Comparison of ENCODE assay signal across 8 mouse cellular contexts in genomic region chr6:15721716-15722031, GRCm38 (mm10). TPM values are rescaled to one million over a fixed set of nuclear protein-coding genes. Genes with fewer than 3 reads are reported as not detected.
DNase-seq lines count a peak whose midpoint lies in the region; ATAC-seq lines count a peak whose summit lies in the region.

No protein-coding gene starts in this region.

- H3K9ac ChIP-seq in heart, embryonic 16.5 days (ENCODE audit: low read length): peak overlapping the region; percentile 85
- no peak overlapping the region for H3K9ac ChIP-seq in hindbrain, embryonic 15.5 days
- H3K9ac ChIP-seq in midbrain, embryonic 13.5 days (replicated peaks): no peak overlapping the region

- H3K4me1 ChIP-seq in heart, embryonic 16.5 days (ENCODE audit: control insufficient read depth, insufficient read depth, low read length): peaks cover 14% of the 10 kb centered on the region
- peaks cover 2% of the 10 kb centered on the region; the same call in 1 of the 2 replicates for H3K4me1 ChIP-seq in brown adipose tissue, adult 24 weeks (ENCODE audit: control insufficient read depth, insufficient read depth, insufficient read length, low read length)
- peaks cover 9% of the 10 kb centered on the region for H3K4me1 ChIP-seq in hindbrain, embryonic 15.5 days (replicated peaks)
- peaks cover 12% of the 10 kb centered on the region for H3K4me1 ChIP-seq in midbrain, embryonic 13.5 days (replicated peaks)

- no peaks in the 10 kb centered on the region for H3K9me3 ChIP-seq in heart, embryonic 16.5 days (replicated peaks; ENCODE audit: control insufficient read depth, low read length)
- H3K9me3 ChIP-seq in hindbrain, embryonic 15.5 days: no peaks in the 10 kb centered on the region
- H3K9me3 ChIP-seq in midbrain, embryonic 13.5 days: no peaks in the 10 kb centered on the region

- H3K4me2 ChIP-seq in heart, embryonic 16.5 days (ENCODE audit: low read depth, low read length): peak overlapping the region; percentile 74
- peak overlapping the region; percentile 99 for H3K4me2 ChIP-seq in hindbrain, embryonic 15.5 days
- peak overlapping the region; percentile 99 for H3K4me2 ChIP-seq in midbrain, embryonic 13.5 days (replicated peaks)

- no peaks in the 10 kb centered on the region for H3K27me3 ChIP-seq in heart, embryonic 16.5 days (ENCODE audit: control insufficient read depth, insufficient read depth, low read length)
- 0 out of 2 replicates have a peak, but pooled peaks cover 2% of the 10 kb centered on the region for H3K27me3 ChIP-seq in hindbrain, embryonic 15.5 days
- peaks cover 7% of the 10 kb centered on the region; the same call in 1 of the 2 replicates for H3K27me3 ChIP-seq in midbrain, embryonic 13.5 days

- WGBS in heart, embryonic 16.5 days: 22% methylated on average over 5 of the region's 5 CpGs
- 41% methylated on average over 5 of the region's 5 CpGs for WGBS in hindbrain, embryonic 15.5 days
- 42% methylated on average over 5 of the region's 5 CpGs for WGBS in midbrain, embryonic 13.5 days

- no peaks in the 10 kb centered on the region for H3K36me3 ChIP-seq in heart, embryonic 16.5 days (ENCODE audit: control insufficient read depth, insufficient read depth)
- no peaks in the 10 kb centered on the region for H3K36me3 ChIP-seq in hindbrain, embryonic 15.5 days
- H3K36me3 ChIP-seq in midbrain, embryonic 13.5 days: no peaks in the 10 kb centered on the region

- no peak for DNase-seq in heart, adult 9 months (ENCODE audit: low spot score in 2 of 2)
- DNase-seq in right cerebral cortex, postnatal 14 days: no peak
- no peak for DNase-seq in kidney, adult 11 months
- no peak for DNase-seq in layer of hippocampus, adult 9-10 months (ENCODE audit: low spot score)

- no peak for ATAC-seq in heart, embryonic 16.5 days (replicated peaks; ENCODE audit: extremely low read depth, insufficient read depth, low FRiP score)
- ATAC-seq in hindbrain, embryonic 15.5 days (ENCODE audit: low FRiP score, low read depth): no peak
- ATAC-seq in midbrain, embryonic 13.5 days: no peak

- H3K4me3 ChIP-seq in heart, embryonic 16.5 days (ENCODE audit: low read length): peak overlapping the region; percentile 68
- H3K4me3 ChIP-seq in brown adipose tissue, adult 24 weeks (ENCODE audit: insufficient read depth, low read depth, low read length): peak overlapping the region; percentile 79
- peak overlapping the region; percentile 72 for H3K4me3 ChIP-seq in hindbrain, embryonic 15.5 days
- peak overlapping the region; percentile 66 for H3K4me3 ChIP-seq in midbrain, embryonic 13.5 days (replicated peaks)

- H3K27ac ChIP-seq in heart, embryonic 16.5 days (ENCODE audit: low read length): peak overlapping the region; percentile 83
- peak overlapping the region; percentile 76 for H3K27ac ChIP-seq in brown adipose tissue, adult 24 weeks (replicated peaks; ENCODE audit: low read depth, low read length)
- H3K27ac ChIP-seq in hindbrain, embryonic 15.5 days (replicated peaks): no peak overlapping the region
- no peak overlapping the region for H3K27ac ChIP-seq in midbrain, embryonic 13.5 days

RNA-seq across cellular contexts. Expression of gene Mdfic, which starts 1.2 kb away (rescaled TPM):
- 3.9 and 4.0 TPM in 2 replicates for polyA plus RNA-seq in heart, embryonic 16.5 days (2015; fragmentation: Nextera tagmentation; extraction: Ambion mirVana)
- 29.4 and 29.9 TPM in 2 replicates for polyA plus RNA-seq in brown adipose tissue, adult 24 weeks (2012; ENCODE audit: insufficient read depth, insufficient read length, missing spikeins)
- 1.2 and 1.5 TPM in 2 replicates for polyA plus RNA-seq in hindbrain, embryonic 15.5 days (2015; fragmentation: Nextera tagmentation; extraction: Ambion mirVana)
- polyA plus RNA-seq in midbrain, embryonic 13.5 days (2015; fragmentation: Nextera tagmentation; extraction: Ambion mirVana): 0.81 and 1.1 TPM in 2 replicates

Comparison
In these comparisons a context has a peak if more than half of its experiments do, and no peak if none do; other contexts are left out.
1. H3K27ac ChIP-seq: peak in heart, embryonic 16.5 days (single experiment) and brown adipose tissue, adult 24 weeks (single experiment); none in hindbrain, embryonic 15.5 days (single experiment) and midbrain, embryonic 13.5 days (single experiment).
2. Peak in every context shown above with its lines, with median percentiles within 50 percentile points of each other: H3K4me2 ChIP-seq and H3K4me3 ChIP-seq.